Mouse (Mus musculus) stomach, embryonic 16.5 days (tissue): ENCODE results near the gene Gba2. TPM values are rescaled to one million over a fixed set of nuclear protein-coding genes. Genes with fewer than 3 reads are reported as not detected.
A peak's percentile ranks its signal among the peaks of the same experiment; 100 is the strongest.
"Not testable (repeated sequence)": the region's sequence is repeated elsewhere in the genome, so short reads cannot be mapped to it uniquely, and the experiment has no call there.

ENCODE experiments used
- ATAC-seq: fragments of 200-750 bp; cut with Nextera tagmentation; 2 replicates; pipeline ENCODE4 v1.8.0; 2017; ENCODE audit warnings: moderate number of reproducible peaks, moderate TSS enrichment; ENCODE audit not compliant: insufficient read depth, low FRiP score
- H3K27ac ChIP-seq: fragments of 300-500 bp; sonication (generic); 2 replicates; pipeline ENCODE4 v1.5.1; 2014; ENCODE audit warnings: low read length
- H3K27me3 ChIP-seq: fragments of 300-500 bp; sonication (generic); 2 replicates; pipeline ENCODE4 v1.6.1; 2014; ENCODE audit warnings: low read length, control low read depth, mixed read lengths; ENCODE audit not compliant: control insufficient read depth, insufficient read depth
- H3K36me3 ChIP-seq: fragments of 300-500 bp; sonication (generic); 2 replicates; pipeline ENCODE4 v1.6.1; 2014; ENCODE audit warnings: low read length; ENCODE audit not compliant: control insufficient read depth, insufficient read depth
- H3K4me1 ChIP-seq: fragments of 300-500 bp; sonication (generic); 2 replicates; pipeline ENCODE4 v1.6.1; 2014; ENCODE audit warnings: low read length, control low read depth, mixed read lengths; ENCODE audit not compliant: control insufficient read depth, insufficient read depth
- H3K4me2 ChIP-seq: fragments of 300-500 bp; sonication (generic); 2 replicates; pipeline ENCODE4 v1.6.1; 2014; ENCODE audit warnings: low read depth, low read length, mixed read lengths
- H3K4me3 ChIP-seq: fragments of 300-500 bp; sonication (generic); replicated peaks from 2 replicates; pipeline ENCODE4 v1.5.1; 2014; ENCODE audit warnings: mild to moderate bottlenecking, low read length
- H3K9ac ChIP-seq: fragments of 300-500 bp; sonication (generic); 2 replicates; pipeline ENCODE4 v1.6.1; 2014; ENCODE audit warnings: low read length
- H3K9me3 ChIP-seq: fragments of 300-500 bp; sonication (generic); replicated peaks from 2 replicates; pipeline ENCODE4 v1.6.1; 2016; ENCODE audit warnings: low read length, control low read depth; ENCODE audit not compliant: control insufficient read depth
- WGBS: fragments of 180-500 bp; shearing (Covaris S2); extraction: QIAGEN DNeasy Blood & Tissue Kit; methylation state at CpG from one replicate; pipeline ENCODE4 v1.1.7; 2014; 5-methylcytosine and 5-hydroxymethylcytosine counted together
- polyA plus RNA-seq: library from polyadenylated mRNA; unstranded; fragments of >200 nt; fragmentation: Nextera tagmentation; extraction: Ambion mirVana; gene quantifications from 2 replicates; pipeline ENCODE4 v1.2.1, GENCODE M21; 2015

Gba2 gene
- polyA plus RNA-seq, 1 experiment from 2014 or later, result 14.2 TPM

GRCm38 (mm10) chr4:43560976-43561375 lies 17.7 kb downstream of the Gba2 start:
- H3K27ac ChIP-seq, result peak overlapping the region; percentile 100
- peaks cover 19% of the 10 kb centered on the region; the same call in 1 of the 2 replicates for H3K36me3 ChIP-seq
- H3K27me3 ChIP-seq, result no peaks in the 10 kb centered on the region
- H3K4me1 ChIP-seq, result peaks cover 50% of the 10 kb centered on the region
- no peak for ATAC-seq
- H3K4me3 ChIP-seq, result peak overlapping the region; percentile 93
- WGBS, result 25% methylated on average over 2 of the region's 2 CpGs
- peak overlapping the region; percentile 98 for H3K9ac ChIP-seq
- peak overlapping the region; percentile 96 for H3K4me2 ChIP-seq
- no peaks in the 10 kb centered on the region for H3K9me3 ChIP-seq

DNA sequence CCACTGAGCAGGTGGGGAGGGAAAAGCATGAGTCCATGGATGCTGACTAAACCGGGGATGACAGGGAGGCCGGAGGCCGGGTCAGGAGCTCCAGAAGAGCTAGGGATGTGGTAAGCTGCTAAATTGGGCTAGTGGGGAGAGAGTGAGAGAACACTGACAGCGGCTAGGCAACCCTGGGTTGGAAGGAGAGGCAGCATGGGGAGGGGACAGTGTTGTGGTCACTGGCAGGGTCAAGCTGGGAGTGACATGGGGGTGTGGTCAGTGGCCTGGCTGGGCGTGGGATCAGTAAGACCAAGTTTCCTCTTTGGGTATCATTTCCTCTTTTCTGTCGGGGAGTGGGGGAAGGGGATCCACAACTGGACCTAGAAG lies 18.4 kb downstream of the Gba2 start:
- Histone ChIP-seq H3K4me3 (peak overlapping the region; percentile 93), H3K27me3 (no peaks in the 10 kb centered on the region), H3K27ac (peak overlapping the region; percentile 89), H3K4me2 (peak overlapping the region; percentile 96), H3K9me3 (no peaks in the 10 kb centered on the region), H3K36me3 (peaks cover 21% of the 10 kb centered on the region), H3K4me1 (peaks cover 50% of the 10 kb centered on the region), H3K9ac (peak overlapping the region; percentile 98)
- 35% methylated on average over 6 of the region's 6 CpGs for WGBS
- no peak for ATAC-seq

DNA sequence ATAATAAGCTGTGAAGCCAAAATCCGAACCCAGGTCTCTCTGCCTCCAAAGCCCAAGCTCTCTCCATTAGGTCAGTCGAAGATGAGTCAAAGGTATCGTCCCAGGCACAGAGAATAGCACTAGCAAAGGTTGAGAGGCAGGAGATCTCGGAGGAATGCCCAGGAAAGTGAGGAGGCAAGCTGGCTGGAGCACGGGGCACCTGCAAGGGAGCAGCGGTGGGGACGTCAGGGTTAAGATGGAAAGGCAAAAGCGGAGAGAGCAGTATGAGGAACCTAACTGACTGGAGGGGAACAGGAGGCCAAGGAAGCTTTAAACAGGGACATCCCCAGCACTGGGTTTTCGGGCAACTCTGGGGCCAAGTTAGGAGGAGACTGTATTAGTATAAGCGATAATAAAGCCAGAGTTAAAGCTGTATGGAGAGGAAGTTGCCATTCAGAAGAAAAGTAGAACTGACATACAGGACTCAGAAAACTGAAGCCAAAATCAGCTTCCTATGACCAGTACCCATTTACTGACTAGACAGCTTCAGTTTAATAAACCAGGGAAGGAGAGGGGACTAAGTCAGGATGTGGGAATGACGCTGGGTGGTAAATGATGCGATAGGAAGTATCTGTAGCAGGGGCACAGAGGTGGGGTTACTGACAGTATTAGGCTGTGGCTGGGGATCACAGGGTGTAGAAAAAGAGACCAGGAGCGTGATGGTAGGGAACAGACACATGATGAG lies 19.0 kb downstream of the Gba2 start:
- H3K4me1 ChIP-seq, result peaks cover 50% of the 10 kb centered on the region
- WGBS, result 56% methylated on average over 13 of the region's 13 CpGs
- H3K9ac ChIP-seq, result peak overlapping the region; percentile 98

DNA sequence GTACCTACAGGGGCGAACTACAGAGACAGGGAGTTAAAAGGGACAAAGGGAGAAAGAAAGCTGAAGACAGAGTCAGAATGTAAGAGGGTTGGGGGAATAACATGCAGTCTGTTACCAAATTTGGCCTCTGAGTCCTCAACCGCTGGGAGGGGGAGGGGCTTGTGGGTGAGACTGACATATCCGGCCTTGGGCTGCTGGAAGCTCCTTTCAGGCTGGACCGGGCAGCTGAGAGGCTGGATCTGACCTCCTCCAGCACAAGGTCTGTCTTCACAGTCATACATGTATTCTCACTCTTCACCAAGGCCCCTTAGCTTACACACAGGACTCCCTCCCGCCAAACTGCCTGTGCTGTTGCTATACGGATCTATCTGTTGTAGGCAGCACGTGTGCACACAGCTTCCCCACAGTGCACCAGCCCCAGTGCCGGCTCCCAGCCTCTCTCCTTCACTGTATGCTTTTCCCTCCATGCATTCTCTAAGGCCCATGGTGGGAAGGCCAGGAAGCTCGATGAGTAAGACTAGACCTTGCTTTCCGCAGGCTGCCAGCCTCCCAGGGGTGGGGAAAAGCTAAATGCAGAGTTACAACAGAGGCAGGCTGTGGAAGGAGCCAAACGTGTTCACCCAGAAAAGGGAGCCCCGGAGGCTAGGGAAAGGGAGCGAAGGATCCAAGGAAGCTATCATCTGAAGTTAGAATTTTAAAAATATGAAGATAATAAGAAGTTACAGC lies 19.9 kb downstream of the Gba2 start:
- Histone ChIP-seq H3K36me3 (peaks cover 31% of the 10 kb centered on the region), H3K27ac (peak overlapping the region; percentile 89)
- WGBS, result 15% methylated on average over 13 of the region's 13 CpGs

More for the DNA sequence above, 19.0 kb downstream of the Gba2 start:
- Histone ChIP-seq H3K27ac (peak overlapping the region; percentile 89), H3K4me2 (peak overlapping the region; percentile 96), H3K9me3 (no peaks in the 10 kb centered on the region), H3K4me3 (peak overlapping the region; percentile 93), H3K36me3 (peaks cover 22% of the 10 kb centered on the region), H3K27me3 (no peaks in the 10 kb centered on the region)
- ATAC-seq, result no peak

DNA sequence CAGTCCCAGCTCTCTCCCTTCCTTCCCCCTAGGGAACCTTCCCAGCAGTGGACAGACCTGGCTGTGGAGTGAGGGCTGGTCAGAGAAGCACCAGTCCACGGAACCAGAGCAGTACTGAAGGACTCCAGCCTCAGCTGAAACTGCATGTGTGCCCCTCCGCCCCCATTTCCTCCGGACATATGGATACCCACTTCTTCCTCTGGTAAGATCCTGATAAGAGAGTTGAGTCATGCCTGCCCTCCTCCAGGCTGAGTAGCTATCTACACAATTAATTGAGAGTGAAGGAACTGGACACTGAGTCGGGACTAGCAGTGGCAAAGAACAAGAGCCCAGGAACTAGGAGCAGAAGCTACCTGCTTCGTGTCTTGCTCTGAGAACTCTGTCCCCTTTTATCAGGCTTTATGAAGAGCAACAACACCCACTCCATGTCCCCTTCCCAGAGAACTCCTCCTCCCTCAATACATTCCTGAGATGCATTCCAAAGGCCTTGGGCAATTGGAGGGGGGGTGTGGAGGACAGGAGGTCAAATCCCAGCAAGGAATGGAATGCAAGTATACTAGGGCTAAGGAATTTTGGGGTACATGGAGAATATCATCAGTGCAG lies 20.5 kb downstream of the Gba2 start:
- Histone ChIP-seq H3K4me1 (peaks cover 39% of the 10 kb centered on the region), H3K36me3 (peaks cover 38% of the 10 kb centered on the region), H3K4me3 (peak overlapping the region; percentile 93), H3K27ac (peak overlapping the region; percentile 89), H3K27me3 (no peaks in the 10 kb centered on the region), H3K9ac (peak overlapping the region; percentile 66), H3K4me2 (peak overlapping the region; percentile 96), H3K9me3 (no peaks in the 10 kb centered on the region)
- WGBS, result 16% methylated on average over 5 of the region's 5 CpGs
- no peak for ATAC-seq

More for the DNA sequence above, 19.9 kb downstream of the Gba2 start:
- peak overlapping the region; percentile 66 for H3K9ac ChIP-seq
- no peaks in the 10 kb centered on the region for H3K27me3 ChIP-seq
- peak; percentile 30 for ATAC-seq
- peak overlapping the region; percentile 96 for H3K4me2 ChIP-seq
- peaks cover 45% of the 10 kb centered on the region for H3K4me1 ChIP-seq
- no peaks in the 10 kb centered on the region for H3K9me3 ChIP-seq
- peak overlapping the region; percentile 93 for H3K4me3 ChIP-seq

DNA sequence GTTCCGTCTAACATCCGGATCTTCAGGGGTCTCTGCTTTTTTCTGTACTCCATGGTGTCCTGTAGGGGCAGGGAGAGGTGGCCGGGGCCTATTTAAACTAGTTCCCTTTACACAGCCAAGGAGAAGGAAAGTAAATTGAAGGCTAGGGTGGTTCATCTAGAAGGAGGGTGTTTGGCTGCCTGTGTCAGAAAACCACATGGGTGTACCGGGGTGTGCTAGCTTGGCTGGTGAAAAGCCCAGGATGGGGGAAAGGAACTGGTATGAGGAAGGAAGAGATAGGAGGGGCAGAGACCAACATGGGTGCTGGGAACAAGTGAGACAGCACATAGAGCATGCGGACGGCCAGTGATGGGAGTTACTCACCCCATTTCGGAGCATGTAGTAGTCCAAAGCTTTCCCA lies 22.7 kb downstream of the Gba2 start:
- Histone ChIP-seq H3K9ac (no peak overlapping the region), H3K4me2 (no peak overlapping the region), H3K27me3 (no peaks in the 10 kb centered on the region), H3K9me3 (no peaks in the 10 kb centered on the region), H3K27ac (no peak overlapping the region), H3K4me3 (no peak overlapping the region), H3K4me1 (peaks cover 36% of the 10 kb centered on the region), H3K36me3 (peaks cover 50% of the 10 kb centered on the region)
- ATAC-seq, result no peak
- WGBS, result 91% methylated on average over 7 of the region's 7 CpGs

DNA sequence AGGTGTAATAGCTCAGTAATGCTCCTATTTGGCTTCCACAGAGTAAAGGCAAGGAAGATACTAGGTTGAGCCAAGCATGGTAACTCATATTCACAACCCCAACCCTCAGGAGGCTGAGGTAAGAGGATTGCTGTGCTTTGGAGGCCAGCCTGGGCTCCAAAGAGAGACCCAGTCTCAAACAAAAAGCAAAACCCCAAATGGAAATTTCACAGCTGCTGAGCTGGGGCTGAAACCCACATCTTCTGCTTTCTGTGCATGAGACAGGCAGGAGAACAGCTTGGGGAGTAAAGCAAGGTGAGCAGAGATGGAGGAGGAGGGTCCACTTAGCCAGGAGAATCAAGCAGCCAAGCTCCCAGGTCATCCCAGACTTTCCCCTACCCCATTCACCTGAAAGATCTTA lies 24.8 kb downstream of the Gba2 start:
- H3K27ac ChIP-seq, result no peak overlapping the region
- peaks cover 15% of the 10 kb centered on the region for H3K4me1 ChIP-seq
- ATAC-seq, result no peak
- H3K9ac ChIP-seq, result no peak overlapping the region
- no peaks in the 10 kb centered on the region for H3K9me3 ChIP-seq
- no peak overlapping the region for H3K4me3 ChIP-seq
- H3K36me3 ChIP-seq, result peaks cover 66% of the 10 kb centered on the region
- H3K4me2 ChIP-seq, result no peak overlapping the region
- no peaks in the 10 kb centered on the region for H3K27me3 ChIP-seq

GRCm38 (mm10) chr4:43552437-43552836 lies 26.2 kb downstream of the Gba2 start:
- Histone ChIP-seq H3K27me3 (no peaks in the 10 kb centered on the region), H3K4me1 (0 out of 2 replicates have a peak, but pooled peaks cover under 1% of the 10 kb centered on the region), H3K4me3 (no peak overlapping the region), H3K27ac (no peak overlapping the region), H3K9me3 (no peaks in the 10 kb centered on the region), H3K4me2 (no peak overlapping the region), H3K9ac (no peak overlapping the region), H3K36me3 (peaks cover 77% of the 10 kb centered on the region)
- no peak for ATAC-seq
- 96% methylated on average over 5 of the region's 5 CpGs for WGBS

DNA sequence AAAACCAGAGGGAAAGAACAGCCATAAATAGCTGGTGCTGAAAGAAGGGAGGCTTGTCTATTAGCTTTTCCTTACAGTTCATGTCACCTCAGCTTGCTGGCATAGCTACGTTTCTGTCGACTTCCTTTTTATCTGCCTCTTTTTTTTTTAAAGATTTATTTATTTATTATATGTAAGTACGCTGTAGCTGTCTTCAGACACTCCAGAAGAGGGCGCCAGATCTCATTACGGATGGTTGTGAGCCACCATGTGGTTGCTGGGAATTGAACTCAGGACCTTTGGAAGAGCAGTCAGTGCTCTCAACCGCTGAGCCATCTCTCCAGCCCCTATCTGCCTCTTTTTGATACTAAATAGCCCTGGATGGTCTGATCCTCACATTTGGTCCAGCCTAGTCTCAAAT lies 26.8 kb downstream of the Gba2 start:
- not testable (repeated sequence) for H3K4me3 ChIP-seq, H3K9ac ChIP-seq, H3K27ac ChIP-seq, H3K4me2 ChIP-seq, H3K4me1 ChIP-seq, H3K27me3 ChIP-seq, H3K9me3 ChIP-seq, ATAC-seq
- peaks cover 77% of the 10 kb centered on the region for H3K36me3 ChIP-seq
- WGBS, result 79% methylated on average over 6 of the region's 6 CpGs
